Mouse (Mus musculus) yolk sac, embryonic 10.5 days (tissue): ENCODE measurements at regions not wholly inside any gene's neighbourhood (a gene's known extent, or its start where the extent isn't known, plus 50 kb on each side); places are given as distances from the start of the nearest gene placed in this dataset.

Source experiments
- DNase-seq: peaks from one replicate; pipeline ENCODE4 v3.0.0-alpha.2; 2017; ENCODE audit warnings: low spot score

DNA sequence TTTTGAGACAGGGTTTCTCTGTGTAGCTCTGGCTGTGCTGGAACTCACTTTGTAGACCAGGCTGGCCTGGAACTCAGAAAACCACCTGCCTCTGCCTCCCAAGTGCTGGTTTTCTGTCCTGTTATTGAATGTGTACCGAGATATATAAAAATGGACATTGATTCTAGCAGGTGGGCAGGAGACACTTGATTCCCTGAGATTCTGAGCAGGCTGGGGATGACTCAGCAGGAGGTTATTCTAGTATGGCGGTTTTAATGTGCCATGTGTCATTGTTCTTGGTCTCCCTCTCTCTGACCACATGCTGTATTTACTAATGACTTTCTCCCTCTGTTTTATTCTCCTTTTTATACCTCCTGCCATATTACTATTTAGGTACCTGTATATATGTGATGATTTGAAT lies 517.2 kb upstream of the Pkn2 start:
- no peak for DNase-seq

DNA sequence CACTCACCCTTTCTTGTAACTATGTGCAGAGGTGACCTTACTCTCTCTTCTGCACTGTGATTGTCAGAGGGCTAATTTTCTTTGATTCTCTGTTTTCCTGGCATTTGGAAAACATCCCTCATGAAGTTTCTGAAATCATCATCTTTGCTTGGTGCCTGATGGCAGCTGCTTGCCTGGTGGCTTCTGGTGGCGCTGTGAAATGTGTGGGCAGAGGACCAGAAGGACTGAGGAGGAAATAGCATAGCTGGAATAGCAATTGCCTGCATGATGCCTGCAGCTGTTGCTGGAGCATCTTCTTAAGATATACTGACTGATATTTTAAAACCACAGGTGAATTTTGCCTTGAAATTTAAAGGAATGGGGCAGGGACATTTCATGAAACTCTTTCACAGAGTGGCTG lies 502.6 kb upstream of the Pkn2 start:
- no peak for DNase-seq

DNA sequence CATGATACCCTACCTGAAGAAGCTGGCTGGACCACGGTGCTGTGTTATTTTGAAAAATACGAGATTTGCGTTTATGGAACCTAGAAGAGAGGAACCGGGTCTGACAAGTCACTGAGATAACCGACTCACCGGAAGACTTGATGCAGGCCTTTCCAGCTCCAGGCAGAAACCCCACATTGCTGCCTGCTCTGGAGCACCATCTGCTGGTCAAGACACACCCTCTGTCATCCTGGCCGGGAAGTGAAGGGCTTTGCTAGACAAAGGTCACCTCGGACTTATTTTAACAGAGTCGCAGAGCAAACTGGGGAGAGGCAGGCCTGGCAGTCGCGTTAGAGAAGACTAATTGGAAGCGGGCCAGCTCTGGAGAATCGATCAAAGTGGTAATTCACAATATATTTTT lies 497.4 kb upstream of the Pkn2 start:
- DNase-seq: peak; percentile 65

DNA sequence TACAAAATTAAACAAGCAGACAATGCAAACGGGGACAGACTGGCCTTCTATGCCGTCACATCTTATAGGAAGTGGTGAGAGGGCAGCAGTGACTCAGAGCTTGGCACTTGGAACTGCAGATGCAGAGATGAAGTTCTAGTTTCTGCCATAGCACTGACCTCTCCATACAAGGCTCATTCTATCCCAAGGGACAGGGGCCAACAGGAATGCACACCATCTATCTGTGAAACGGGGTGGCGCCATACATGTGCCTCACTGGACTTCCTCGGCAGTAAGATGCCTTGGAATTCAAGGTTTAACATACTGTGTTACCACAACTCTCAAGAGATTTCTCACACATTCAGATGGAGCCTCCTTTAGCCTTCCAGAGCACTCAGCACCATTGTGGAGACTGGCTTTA lies 495.6 kb upstream of the Pkn2 start:
- no peak for DNase-seq

DNA sequence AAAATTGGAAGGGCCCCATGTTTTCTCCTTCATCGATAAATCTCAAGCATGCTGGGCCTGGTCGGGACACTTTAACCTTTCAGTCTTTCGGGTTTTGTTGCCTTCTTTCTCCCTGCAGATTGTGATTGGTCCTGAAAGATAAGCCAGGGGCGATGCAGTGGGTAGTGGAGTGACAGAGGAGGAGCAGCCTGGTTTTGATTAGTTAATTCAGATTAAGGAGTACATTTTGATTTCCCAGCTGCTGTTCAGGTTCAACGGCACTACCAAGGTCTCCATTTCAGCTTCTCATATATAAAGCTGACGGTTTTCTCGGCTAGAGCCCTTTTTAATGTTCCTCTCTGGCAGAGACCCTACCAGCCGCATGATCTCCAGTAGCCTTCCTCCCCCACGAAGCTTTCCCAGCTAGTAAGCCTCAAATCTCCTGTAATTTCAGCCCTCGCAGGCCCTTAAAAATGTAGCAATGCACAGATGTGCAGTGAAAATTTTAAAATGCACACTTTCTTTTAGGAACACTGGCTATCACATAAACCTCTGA lies 493.8 kb upstream of the Pkn2 start:
- DNase-seq: no peak

DNA sequence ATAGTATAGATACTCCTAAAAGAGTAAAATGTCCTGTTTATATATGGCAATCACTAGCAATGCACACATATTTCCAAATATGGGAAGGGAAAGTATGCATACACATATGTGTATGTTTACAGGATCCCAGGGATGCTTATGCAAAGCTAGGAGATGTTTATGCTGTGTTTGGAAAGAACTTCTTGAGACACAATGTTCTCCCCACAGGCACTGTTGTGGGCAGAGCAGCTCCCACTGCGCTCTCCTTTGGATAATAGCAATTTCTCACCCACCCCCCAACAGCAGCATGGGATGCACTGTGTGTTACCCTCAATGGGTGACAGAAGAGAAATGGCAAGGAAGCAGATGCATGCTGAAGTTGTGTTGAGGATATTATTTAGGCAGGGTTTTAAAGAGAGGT lies 491.7 kb upstream of the Pkn2 start:
- no peak for DNase-seq

DNA sequence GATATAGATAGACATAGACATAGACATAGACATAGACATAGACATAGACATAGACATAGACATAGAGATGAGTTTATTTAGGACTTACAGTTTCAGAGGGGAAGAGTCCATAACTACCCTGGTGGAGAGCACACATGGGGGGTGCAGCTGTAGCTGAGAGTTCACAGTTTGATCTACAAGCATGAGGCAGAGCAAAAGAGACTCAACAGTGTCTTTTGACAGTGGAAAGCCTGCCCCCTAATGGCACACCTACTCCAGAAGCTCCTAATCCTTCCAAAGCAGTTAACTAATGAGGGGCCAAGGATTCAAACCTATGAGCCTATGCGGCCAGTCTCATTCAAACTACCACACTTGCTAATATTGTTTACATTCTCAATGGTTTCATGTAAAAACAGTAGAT lies 487.2 kb upstream of the Pkn2 start:
- DNase-seq: no peak

DNA sequence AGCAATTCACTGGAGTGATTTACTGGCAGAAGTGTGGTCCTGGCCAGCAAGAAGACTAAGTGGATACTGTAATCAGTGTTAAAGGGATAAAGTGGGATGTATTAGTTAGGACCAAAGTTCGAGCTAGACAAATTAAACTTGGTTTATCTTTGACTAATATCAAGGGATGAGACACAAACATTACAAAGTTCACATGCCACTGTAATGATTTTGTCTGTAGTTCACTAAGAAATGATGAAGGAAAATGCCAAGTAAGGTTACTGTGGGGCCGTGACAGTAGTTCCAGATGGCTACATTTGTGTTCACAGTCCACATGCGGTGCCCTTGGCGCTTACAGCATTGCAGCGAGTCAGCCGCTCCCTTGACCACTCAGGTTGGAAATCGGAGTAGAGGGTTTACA lies 458.2 kb upstream of the Pkn2 start:
- no peak for DNase-seq

DNA sequence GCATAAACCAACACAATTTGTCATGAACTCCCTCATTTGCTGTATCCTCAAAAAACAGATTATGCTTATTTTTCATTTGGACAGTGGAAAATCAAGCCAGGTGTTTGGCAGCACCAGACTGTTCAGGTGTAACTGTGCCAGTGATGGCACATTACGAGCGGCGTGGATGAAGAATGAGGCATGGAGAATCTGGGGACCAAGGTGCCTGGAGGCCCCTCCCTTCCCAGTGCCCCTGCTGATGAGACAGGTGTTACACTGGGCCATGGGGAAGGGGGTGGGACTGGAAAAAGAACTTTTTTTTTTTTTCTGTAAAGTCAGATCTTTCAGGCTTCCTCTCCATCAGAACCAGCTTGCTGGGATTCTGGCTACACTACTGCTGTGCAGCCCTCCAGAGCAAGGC lies 451.5 kb upstream of the Pkn2 start:
- no peak for DNase-seq

DNA sequence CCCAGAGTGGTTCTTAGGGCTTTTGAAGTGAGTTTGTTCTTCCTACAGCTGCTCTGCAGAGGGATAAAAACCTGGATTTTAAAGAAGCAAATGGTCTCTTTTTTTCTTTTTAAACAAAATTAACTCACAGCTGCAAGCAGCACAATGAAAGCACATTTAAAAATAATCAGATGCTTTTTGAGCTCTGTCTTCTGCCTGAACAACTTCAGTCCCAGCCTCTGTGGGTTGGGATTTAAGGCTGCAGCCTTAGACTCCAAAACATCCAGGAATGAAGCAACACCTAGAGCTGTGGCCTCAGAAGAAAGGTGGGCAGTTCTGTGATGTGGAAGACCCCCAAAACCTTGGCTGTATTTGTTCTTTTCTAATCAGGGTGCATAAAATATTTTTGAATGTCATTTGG lies 446.7 kb upstream of the Pkn2 start:
- no peak for DNase-seq

DNA sequence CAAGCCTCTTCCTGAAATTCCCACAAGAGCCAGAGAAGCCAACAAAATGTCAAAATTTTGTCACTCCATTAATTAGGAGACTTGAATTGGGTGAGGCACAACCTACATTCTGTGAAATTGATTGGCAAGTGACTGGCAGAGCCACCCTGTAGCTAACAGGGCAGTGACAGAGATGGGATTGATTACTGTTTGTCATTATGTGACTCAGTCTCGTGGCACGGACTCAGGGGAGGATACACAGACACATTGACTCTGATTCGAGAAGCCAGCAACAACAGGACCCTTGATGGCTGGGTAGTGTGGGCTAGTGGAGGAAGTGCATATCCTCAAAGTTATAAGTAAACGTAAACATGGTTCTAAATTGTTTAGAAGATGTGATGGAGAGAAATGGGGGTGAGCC lies 445.8 kb upstream of the Pkn2 start:
- no peak for DNase-seq

DNA sequence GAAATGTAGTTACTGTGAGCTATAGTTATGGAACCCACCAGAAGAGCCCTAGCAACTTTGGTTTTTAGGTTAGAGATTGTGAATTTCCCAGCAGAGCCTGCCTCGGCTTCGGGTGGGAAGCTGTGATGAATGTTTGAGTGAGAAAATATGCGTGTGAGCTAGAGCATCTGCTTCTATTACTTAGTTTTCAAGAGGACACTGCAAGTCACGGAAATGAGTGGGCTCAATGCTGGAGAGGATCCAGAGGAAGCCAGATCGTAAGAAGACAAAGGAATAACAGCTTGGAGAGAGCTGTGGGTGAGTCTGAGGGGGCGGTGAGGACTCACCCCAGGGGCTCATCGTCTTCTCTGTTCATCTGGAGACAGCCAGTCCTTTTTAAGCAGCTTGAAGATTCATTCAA lies 434.7 kb upstream of the Pkn2 start:
- no peak for DNase-seq

DNA sequence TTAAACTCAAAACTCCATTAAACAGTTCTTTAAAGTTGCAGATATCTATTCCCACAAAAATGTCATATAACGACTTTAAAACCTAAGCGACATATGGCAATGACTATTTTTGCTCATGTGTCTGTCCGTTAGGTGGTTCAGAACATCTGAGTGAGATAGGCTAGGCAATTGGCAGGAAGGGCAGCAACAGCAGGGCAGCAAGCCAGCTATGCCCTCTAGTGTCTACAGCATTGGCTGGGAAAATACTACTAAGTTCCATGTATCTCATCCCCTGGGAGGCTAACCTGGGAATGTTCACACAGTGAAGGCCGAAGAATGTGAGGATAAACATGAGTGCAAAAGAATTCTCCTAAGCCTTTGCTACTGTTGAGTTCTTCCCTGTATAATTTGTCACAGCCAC lies 410.0 kb upstream of the Pkn2 start:
- no peak for DNase-seq

DNA sequence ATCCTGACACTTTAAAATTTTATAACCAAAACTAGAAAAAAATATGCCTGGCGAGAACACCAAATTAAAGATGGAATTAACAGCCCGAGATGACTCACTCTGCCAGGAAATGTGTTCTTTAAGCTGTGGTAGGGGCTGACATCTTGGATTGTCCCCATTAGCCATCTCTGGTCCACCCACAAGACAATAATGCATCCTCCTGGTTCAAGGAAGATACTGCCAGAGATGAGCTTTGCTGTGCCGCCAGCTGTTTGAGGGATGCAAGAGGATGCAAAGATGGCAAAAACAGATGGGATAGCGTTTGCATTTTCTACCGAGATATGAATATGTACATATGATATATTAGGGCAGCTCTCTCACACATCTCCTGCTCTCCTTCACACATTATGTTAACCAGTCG lies 382.3 kb upstream of the Pkn2 start:
- no peak for DNase-seq

DNA sequence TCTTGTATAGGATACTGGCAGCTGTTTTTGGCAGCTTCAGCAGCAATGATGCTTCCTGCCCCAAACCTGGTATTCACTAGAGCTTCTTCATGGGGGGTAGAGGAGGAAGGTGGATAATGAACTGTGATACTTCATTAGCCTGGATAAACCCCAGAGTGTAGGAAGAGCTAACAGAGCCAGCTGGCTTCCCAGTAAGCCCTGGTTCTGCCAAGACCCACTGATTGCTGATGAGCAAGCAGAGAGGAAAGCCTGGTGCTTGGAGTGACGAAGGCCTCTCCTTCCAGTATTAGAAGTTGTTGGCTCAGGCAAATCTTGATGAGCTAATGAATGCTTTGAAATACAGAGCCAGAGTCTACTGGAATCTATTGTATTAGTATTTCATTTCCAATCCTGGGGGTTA lies 370.8 kb upstream of the Pkn2 start:
- DNase-seq: no peak

DNA sequence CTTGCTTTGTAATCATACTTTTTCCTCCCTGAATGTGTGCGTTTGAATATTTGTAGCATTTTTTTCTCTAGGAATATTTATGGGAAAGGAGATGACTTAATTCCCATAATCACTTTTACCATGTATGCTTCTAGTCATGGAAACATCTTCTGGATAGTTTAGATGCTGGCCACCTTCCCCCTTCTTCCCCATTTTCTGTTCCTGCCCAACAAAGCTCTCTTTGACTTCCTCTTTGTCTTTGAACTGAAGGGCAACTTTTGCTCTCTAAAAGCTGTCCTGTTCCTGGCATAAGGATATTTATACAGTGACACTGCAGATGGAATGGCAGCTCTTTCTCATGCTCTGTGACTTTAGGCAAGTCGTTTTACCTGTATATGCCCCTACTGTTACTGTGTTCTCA lies 370.2 kb upstream of the Pkn2 start:
- no peak for DNase-seq

DNA sequence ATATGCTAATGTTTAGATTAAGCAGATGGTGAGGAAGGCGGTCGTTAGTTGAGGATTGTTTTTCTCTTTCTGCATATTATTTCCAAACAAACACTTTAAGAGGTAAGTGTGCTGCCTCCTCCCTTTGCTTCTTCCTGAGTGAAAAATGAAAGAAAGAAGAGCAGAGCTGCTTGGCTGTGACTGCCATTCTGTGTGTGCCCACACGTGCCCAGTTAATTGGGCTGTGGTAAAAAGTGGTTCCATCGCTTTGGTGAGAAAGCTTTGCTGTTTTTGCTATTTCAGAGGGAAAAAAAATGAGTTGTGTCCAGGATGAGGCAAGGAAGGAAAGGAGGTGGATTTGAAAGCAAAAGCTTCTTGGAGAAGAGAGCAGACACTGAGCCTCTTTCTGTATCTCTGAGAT lies 360.9 kb upstream of the Pkn2 start:
- DNase-seq: no peak

DNA sequence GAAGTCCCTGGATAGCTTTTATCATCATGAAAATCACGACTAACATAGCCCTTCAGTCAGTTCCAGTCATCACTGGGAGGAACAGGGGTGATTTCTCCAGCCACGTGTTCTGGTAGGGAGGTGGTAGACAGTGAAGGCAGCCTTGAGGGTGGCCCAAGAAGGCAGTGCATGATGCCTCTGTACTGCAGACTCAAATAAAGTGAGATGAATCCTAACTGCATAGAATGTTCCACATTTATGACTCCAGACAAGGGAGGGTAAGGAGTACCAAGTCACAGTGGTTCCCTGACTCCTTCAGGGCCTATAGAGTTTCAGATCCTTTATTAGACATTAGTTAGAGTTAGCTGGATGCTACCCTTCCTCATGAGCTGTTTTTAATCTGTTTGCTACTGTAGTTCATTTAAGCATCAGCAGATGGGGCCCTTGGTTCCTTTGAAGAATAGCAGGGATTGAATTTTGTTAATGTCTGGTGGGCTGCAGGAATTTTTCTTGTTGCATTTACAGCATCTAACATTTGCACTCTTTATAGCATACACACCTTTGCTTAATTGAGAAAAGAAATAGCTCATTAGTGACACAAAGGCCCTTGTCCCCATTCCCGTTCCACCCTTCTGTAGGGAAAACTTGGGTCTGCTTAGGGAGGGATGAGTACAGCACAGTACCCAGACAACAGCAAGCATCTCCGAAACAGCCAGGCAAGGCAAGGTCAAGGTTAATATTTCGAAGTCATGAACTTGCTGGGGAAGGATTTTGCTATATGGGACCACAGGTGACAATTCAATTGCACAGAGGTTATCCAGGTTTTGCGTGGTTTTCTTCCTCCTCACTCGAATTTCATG lies 359.0 kb upstream of the Pkn2 start:
- no peak for DNase-seq

DNA sequence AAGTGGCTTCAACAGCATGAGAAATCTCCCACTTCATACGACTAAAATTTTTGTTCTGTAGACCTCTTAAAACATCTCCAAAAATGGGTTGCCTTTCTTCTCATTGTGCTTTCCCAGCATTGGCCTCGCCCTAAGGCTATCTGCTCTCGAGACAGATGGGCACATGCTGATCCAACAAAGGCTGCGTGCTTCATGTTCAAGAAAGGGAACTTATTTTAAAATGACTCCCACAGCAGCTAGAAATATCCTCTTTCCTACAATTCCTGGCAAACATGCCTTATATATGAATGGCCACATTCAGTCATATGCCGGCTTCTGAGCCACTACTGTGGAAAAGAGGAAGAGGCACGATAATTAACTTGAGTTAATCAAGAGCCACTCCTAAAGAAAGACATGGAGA lies 356.7 kb upstream of the Pkn2 start:
- DNase-seq: no peak

DNA sequence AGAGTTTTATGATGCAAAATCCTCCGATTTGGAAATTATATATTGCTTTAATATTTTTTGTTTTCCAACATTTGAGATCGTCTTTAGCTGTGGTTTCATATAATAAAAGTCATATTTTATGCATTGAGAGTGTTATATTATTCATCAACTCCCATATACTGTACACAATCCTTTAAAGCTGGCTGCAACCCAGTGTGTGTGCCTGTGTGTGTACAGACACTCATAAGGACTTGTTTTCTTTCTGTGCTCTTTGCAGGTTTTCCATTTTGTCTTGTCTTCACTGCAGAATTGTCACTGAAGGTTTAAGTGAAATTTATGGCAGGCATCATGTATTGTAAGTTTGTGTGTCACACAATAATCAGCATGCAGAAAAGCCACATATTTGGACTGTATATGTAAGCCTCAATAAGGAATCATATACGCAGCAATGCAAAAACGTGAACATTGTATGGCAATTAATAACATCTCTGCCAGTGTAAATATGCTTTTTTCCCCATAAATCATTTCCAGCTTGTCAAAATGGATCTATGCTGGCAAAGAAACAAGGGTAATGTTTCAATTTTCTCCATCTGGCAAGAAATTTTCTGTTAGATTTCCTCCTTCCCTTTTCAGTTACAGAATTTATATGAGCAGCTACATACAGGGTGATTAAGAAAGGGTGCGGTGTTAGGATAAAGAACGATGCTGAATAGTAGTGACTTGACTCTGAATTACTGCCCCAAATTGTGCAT lies 342.4 kb upstream of the Pkn2 start:
- DNase-seq: no peak

DNA sequence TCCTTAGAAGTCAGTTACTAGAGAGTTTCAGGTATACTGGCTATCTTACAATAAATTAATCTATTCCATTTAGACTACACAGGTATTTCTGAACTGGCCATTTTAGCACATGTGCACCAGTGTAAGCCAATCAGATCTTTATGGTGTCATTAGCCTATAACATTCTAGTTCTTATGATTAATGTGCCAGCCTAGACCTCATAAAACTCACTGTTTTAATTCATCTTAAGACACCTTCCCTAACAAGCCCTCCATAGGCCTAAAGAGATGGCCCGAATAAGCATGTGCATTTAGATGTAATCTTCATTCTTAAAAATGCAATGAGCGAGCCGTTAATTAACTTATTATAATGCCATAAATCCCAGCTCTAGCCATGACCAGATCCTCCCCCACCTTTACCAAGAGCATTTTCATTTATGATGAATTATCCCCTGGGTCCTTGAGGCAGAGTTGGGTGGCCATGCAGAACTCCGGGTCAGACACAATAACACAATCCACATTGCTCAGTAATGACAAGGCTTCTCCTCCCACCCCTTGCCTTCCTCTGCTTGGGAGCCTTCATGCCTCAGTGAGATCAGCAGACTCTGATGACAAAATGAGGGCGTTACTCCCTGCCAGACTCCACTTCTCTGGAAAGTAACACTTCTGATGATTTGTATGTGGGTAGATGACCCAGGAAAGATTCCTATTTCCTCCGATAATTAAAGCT lies 311.6 kb upstream of the Pkn2 start:
- no peak for DNase-seq

DNA sequence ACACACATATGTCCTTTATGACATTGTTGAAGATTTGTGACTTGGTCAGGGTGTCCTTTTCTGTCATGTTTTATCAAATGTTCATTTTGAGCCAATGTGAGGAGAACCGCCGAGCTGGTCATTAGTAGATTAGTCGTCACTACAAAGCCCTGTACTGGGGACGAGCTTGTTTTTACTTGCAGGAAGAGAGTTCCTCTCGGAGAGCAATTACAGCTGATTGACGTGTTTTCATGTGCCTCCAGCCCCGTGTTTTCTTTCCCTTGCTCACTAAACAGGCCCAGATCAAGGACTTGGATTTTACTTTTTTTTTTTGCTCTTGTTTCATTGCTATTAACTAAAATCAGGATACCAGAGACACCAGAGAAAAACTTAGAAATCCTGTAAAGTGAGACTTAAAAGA lies 307.1 kb upstream of the Pkn2 start:
- no peak for DNase-seq

DNA sequence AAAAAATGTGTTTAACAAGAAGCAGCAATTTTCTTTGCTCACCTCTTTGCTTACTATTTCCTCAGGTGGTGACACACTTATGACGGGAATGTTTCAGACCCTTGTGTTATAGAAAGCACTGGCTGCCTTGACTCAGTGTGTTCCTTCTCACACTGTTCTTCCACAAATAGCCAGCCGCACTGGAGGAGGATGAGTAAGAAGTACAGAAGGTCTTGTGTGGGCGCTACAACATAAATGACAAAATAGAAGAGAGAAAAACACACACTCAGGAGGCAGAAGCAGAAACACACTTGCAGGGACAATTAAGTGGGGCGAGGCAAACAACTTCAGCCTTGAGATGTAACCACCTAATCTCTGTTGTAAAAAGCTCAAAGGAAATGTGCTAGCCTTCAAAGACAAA lies 292.2 kb upstream of the Pkn2 start:
- no peak for DNase-seq
